Mouse (Mus musculus) megakaryocyte, embryonic 14.5 days (primary cell): ENCODE measurements at regions not wholly inside any gene's neighbourhood (a gene's known extent, or its start where the extent isn't known, plus 50 kb on each side); places are given as distances from the start of the nearest gene placed in this dataset.

ENCODE experiments used
- FLI1 ChIP-seq: IDR thresholded peaks from 2 replicates; pipeline ENCODE4 v1.6.1; 2012; ENCODE audit warnings: low read length, inconsistent platforms, mixed read lengths
- GATA1 ChIP-seq: IDR thresholded peaks from 3 replicates; pipeline ENCODE4 v1.6.1; 2012; ENCODE audit warnings: mixed read lengths, low read length, inconsistent platforms, borderline replicate concordance

- TF ChIP-seq FLI1 (no peak), GATA1 (no peak)
These were observed 308.4 kb downstream of the Hlx start for GRCm38 (mm10) chr1:184424035-184424434.
